Mouse (Mus musculus) kidney, adult 2 months (tissue): ENCODE measurements around the gene Traf4. TPM values are rescaled to one million over a fixed set of nuclear protein-coding genes. Genes with fewer than 3 reads are reported as not detected.

Source experiments
- DNase-seq: peaks from one replicate; pipeline ENCODE4 v3.0.0; 2021
- H3K27ac ChIP-seq: fragments of 200-500 bp; 2 replicates; pipeline ENCODE4 v1.5.1; 2012; ENCODE audit warnings: low read depth, low read length, control low read depth, inconsistent platforms; ENCODE audit not compliant: insufficient read depth
- H3K27me3 ChIP-seq: fragments of 200-500 bp; replicated peaks from 2 replicates; pipeline ENCODE4 v1.6.1; 2012; ENCODE audit warnings: mild to moderate bottlenecking, moderate library complexity, low read length, inconsistent platforms; ENCODE audit not compliant: control insufficient read depth, insufficient read depth
- H3K36me3 ChIP-seq: fragments of 200-500 bp; 2 replicates; pipeline ENCODE4 v1.6.1; 2012; ENCODE audit warnings: mild to moderate bottlenecking, moderate library complexity, low read length, inconsistent platforms; ENCODE audit not compliant: control insufficient read depth, insufficient read depth
- H3K4me1 ChIP-seq: fragments of 200-500 bp; 2 replicates; pipeline ENCODE4 v1.6.1; 2011; ENCODE audit warnings: low read length; ENCODE audit not compliant: control insufficient read depth, insufficient read depth
- H3K4me3 ChIP-seq: fragments of 200-500 bp; 2 replicates; pipeline ENCODE4 v1.5.1; 2011; ENCODE audit warnings: mild to moderate bottlenecking, low read depth, low read length, control low read depth; ENCODE audit not compliant: insufficient read depth
- CTCF ChIP-seq: fragments of 200-500 bp; conservative IDR thresholded peaks from 2 replicates; pipeline ENCODE4 v1.5.1; 2011; ENCODE audit warnings: low read depth, mild to moderate bottlenecking, control low read depth, low read length, moderate library complexity, mixed read lengths; ENCODE audit not compliant: insufficient read depth, insufficient read length
- POLR2A ChIP-seq: fragments of 200-500 bp; IDR thresholded peaks from one replicate; pipeline ENCODE4 v1.6.1; 2011; ENCODE audit warnings: low read depth, low read length, control low read depth
- WGBS: fragments of 180-500 bp; shearing (Covaris S2); methylation state at CpG from one replicate; pipeline ENCODE4 v1.1.7; 2018; 5-methylcytosine and 5-hydroxymethylcytosine counted together
- polyA plus RNA-seq: library from polyadenylated mRNA; depleted of rRNA; stranded (reverse); fragments of >200 nt; gene quantifications from 2 replicates; pipeline ENCODE4 v1.2.3, GENCODE M21; 2012

Traf4 gene
- polyA plus RNA-seq, 1 experiment = 108 TPM

GRCm38 (mm10) chr11:78182450-78182849 is 17.1 kb upstream of the Traf4 start:
- WGBS = 6% methylated on average over 7 of the region's 7 CpGs
- DNase-seq = no peak
- H3K27ac ChIP-seq = no peak overlapping the region

GRCm38 (mm10) chr11:78181830-78182357 is 16.5 kb upstream of the Traf4 start:
- DNase-seq = no peak
- Histone ChIP-seq H3K4me1 (peaks cover 9% of the 10 kb centered on the region; the same call in 1 of the 2 replicates), H3K27ac (no peak overlapping the region), H3K36me3 (peaks cover 4% of the 10 kb centered on the region; the same call in 1 of the 2 replicates), H3K4me3 (no peak overlapping the region), H3K27me3 (no peaks in the 10 kb centered on the region)
- no peak for TF ChIP-seq CTCF
- 36% methylated on average over 2 of the region's 2 CpGs for WGBS

More at GRCm38 (mm10) chr11:78182450-78182849, 17.1 kb upstream of the Traf4 start:
- Histone ChIP-seq H3K4me1 (peaks cover 9% of the 10 kb centered on the region; the same call in 1 of the 2 replicates), H3K36me3 (peaks cover 4% of the 10 kb centered on the region; the same call in 1 of the 2 replicates), H3K4me3 (peak overlapping the region; percentile 100), H3K27me3 (no peaks in the 10 kb centered on the region)
- TF ChIP-seq CTCF = no peak
- TF ChIP-seq POLR2A = no peak

- H3K4me1 ChIP-seq = peaks cover 13% of the 10 kb centered on the region; the same call in 1 of the 2 replicates
- peaks cover 4% of the 10 kb centered on the region; the same call in 1 of the 2 replicates for H3K36me3 ChIP-seq
- 62% methylated on average over 6 of the region's 6 CpGs for WGBS
- no peak for DNase-seq
- no peak for TF ChIP-seq POLR2A
- no peak for TF ChIP-seq CTCF
- H3K4me3 ChIP-seq = no peak overlapping the region
- no peaks in the 10 kb centered on the region for H3K27me3 ChIP-seq
- no peak overlapping the region for H3K27ac ChIP-seq
Observed at GRCm38 (mm10) chr11:78180081-78180761, 14.8 kb upstream of the Traf4 start.

- H3K27ac ChIP-seq = peak overlapping the region; percentile 54
- no peak for DNase-seq
- 35% methylated on average over 8 of the region's 8 CpGs for WGBS
- peak overlapping the region; percentile 88 for H3K4me3 ChIP-seq
- no peaks in the 10 kb centered on the region for H3K27me3 ChIP-seq
- peaks cover 13% of the 10 kb centered on the region; the same call in 1 of the 2 replicates for H3K4me1 ChIP-seq
- H3K36me3 ChIP-seq = peaks cover 4% of the 10 kb centered on the region; the same call in 1 of the 2 replicates
- TF ChIP-seq POLR2A = no peak
- no peak for TF ChIP-seq CTCF
Observed at GRCm38 (mm10) chr11:78179438-78179999, 14.1 kb upstream of the Traf4 start.

- H3K36me3 ChIP-seq = peaks cover 4% of the 10 kb centered on the region; the same call in 1 of the 2 replicates
- peaks cover 13% of the 10 kb centered on the region; the same call in 1 of the 2 replicates for H3K4me1 ChIP-seq
- H3K4me3 ChIP-seq = peak overlapping the region; percentile 88
- no peaks in the 10 kb centered on the region for H3K27me3 ChIP-seq
- TF ChIP-seq CTCF (no peak), POLR2A (no peak)
- WGBS = 5% methylated on average over 29 of the region's 29 CpGs
- DNase-seq = peak; percentile 94
- peak overlapping the region; percentile 98 for H3K27ac ChIP-seq
Observed at GRCm38 (mm10) chr11:78178859-78179437, 13.6 kb upstream of the Traf4 start.

GRCm38 (mm10) chr11:78177903-78178858 is 12.8 kb upstream of the Traf4 start:
- peak; percentile 97 for TF ChIP-seq CTCF
- TF ChIP-seq POLR2A = peak; percentile 22
- Histone ChIP-seq H3K4me3 (peak overlapping the region; percentile 88), H3K27ac (peak overlapping the region; percentile 98), H3K4me1 (peaks cover 13% of the 10 kb centered on the region; the same call in 1 of the 2 replicates), H3K36me3 (peaks cover 4% of the 10 kb centered on the region; the same call in 1 of the 2 replicates), H3K27me3 (no peaks in the 10 kb centered on the region)
- peak; percentile 97 for DNase-seq
- under 1% methylated on average over 83 of the region's 84 CpGs for WGBS
